Mouse (Mus musculus): ENCODE data around the gene Ubald2. TPM values are rescaled to one million over a fixed set of nuclear protein-coding genes. Genes with fewer than 3 reads are reported as not detected.

The Ubald2 gene
- polyA plus RNA-seq, 1 experiment = 443 TPM

DNA sequence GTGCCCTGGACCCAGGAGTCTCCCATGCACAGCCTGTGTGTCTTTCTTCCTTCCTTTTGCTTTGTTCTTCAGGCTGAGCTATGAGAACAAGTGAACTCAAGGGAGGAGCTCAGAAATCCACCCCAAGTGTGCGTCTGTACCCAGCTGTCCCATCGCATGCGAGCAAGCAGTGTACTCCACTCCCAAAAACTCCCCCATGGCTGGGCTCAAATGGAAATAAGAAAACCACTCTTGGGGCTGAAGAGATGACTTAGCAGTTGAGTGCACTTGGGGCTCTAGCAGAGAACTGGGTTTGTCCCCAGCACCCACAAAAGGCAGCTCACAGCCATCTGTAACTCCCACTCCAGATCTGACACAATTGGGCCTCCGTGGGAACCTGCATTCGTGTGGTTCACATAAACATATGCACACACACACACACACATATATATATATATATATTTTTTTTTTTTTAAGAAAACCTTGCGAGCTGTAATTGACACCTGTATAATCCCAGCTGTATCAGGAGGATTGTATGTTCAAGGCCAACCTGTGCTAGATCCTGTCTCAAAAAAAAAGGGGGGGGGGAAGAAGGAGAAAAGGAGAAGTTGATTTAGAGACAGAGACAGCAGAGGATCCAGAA lies 14.9 kb upstream of the Ubald2 start:
- no peak overlapping the region for H3K9ac ChIP-seq (ENCODE audit: low read depth, poor library complexity, severe bottlenecking)
- no peak for TF ChIP-seq CTCF (IDR thresholded peaks at IDR 0.05; ENCODE audit: low read depth, low read length)
- TF ChIP-seq POLR2A (IDR thresholded peaks at IDR 0.05; ENCODE audit: insufficient read depth, low read length) = no peak
- no peak for TF ChIP-seq EP300 (IDR thresholded peaks at IDR 0.05; ENCODE audit: insufficient read depth, low read depth, low read length)
- no peak overlapping the region for H3K27ac ChIP-seq (ENCODE audit: insufficient read depth, low read length)
- H3K9me3 ChIP-seq (replicated peaks; ENCODE audit: control insufficient read depth, insufficient read depth, low read length, poor library complexity, severe bottlenecking) = no peaks in the 10 kb centered on the region
- H3K4me3 ChIP-seq (ENCODE audit: low read depth, low read length) = no peak overlapping the region
- no peaks in the 10 kb centered on the region for H3K27me3 ChIP-seq (ENCODE audit: control insufficient read depth, insufficient read depth, low read length, poor library complexity, severe bottlenecking)
- H3K4me1 ChIP-seq (ENCODE audit: control insufficient read depth, insufficient read depth, low read length) = peaks cover 2% of the 10 kb centered on the region
- no peaks in the 10 kb centered on the region for H3K36me3 ChIP-seq (ENCODE audit: control insufficient read depth, insufficient read depth, low read length, poor library complexity, severe bottlenecking)

DNA sequence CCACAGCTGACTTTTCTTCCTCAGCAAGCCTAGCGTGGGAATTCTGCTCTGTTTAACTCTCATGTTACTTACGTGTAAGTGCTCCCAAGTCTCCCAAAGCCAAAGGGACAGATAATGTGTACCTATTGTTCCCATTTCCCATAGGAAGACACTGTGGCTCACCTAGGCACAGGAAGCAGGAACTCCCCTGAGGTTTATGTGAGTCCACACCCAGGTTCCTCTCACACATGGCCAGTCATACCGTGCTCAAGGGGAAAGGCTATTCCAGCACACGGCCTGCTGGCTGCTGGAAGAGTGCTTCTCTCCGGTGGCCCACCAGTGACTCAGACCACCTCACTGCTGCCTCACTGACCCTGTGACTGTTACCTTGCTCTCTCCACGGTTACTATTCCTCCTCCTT lies 12.8 kb upstream of the Ubald2 start:
- no peaks in the 10 kb centered on the region for H3K27me3 ChIP-seq (ENCODE audit: control insufficient read depth, insufficient read depth, low read length, poor library complexity, severe bottlenecking)
- H3K27ac ChIP-seq (ENCODE audit: insufficient read depth, low read length) = no peak overlapping the region
- H3K9me3 ChIP-seq (replicated peaks; ENCODE audit: control insufficient read depth, insufficient read depth, low read length, poor library complexity, severe bottlenecking) = no peaks in the 10 kb centered on the region
- no peaks in the 10 kb centered on the region for H3K36me3 ChIP-seq (ENCODE audit: control insufficient read depth, insufficient read depth, low read length, poor library complexity, severe bottlenecking)
- H3K9ac ChIP-seq (ENCODE audit: low read depth, poor library complexity, severe bottlenecking) = no peak overlapping the region
- no peak overlapping the region for H3K4me3 ChIP-seq (ENCODE audit: low read depth, low read length)
- TF ChIP-seq POLR2A (IDR thresholded peaks at IDR 0.05; ENCODE audit: insufficient read depth, low read length) = no peak
- no peak for TF ChIP-seq CTCF (IDR thresholded peaks at IDR 0.05; ENCODE audit: low read depth, low read length)
- no peak for TF ChIP-seq EP300 (IDR thresholded peaks at IDR 0.05; ENCODE audit: insufficient read depth, low read depth, low read length)
- H3K4me1 ChIP-seq (ENCODE audit: control insufficient read depth, insufficient read depth, low read length) = peaks cover 6% of the 10 kb centered on the region

DNA sequence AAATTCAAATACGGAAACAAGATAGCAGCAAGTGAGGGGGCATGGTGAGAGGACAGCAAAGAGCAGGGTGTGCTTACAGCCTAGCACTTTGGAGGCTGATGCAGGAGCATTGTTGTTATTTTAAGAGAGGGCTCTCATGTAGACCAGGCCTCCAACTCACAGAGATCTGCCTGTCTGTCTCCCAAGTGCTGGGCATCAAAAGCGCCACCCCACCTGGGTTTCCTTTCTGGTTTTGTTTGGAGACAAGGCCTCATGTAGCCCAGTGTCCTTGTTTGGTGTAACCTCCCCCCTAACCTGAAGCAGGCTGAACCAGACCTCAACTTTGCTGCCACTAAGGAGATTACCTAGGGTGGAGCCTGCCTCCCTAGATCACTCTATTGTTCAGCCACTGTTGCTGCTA lies 11.3 kb upstream of the Ubald2 start:
- Histone ChIP-seq H3K4me3 (ENCODE audit: low read depth, low read length) (no peak overlapping the region), H3K36me3 (ENCODE audit: control insufficient read depth, insufficient read depth, low read length, poor library complexity, severe bottlenecking) (no peaks in the 10 kb centered on the region), H3K9me3 (replicated peaks; ENCODE audit: control insufficient read depth, insufficient read depth, low read length, poor library complexity, severe bottlenecking) (no peaks in the 10 kb centered on the region), H3K27me3 (ENCODE audit: control insufficient read depth, insufficient read depth, low read length, poor library complexity, severe bottlenecking) (no peaks in the 10 kb centered on the region), H3K9ac (ENCODE audit: low read depth, poor library complexity, severe bottlenecking) (no peak overlapping the region), H3K27ac (ENCODE audit: insufficient read depth, low read length) (peak overlapping the region; percentile 41; the same call in 1 of the 2 replicates), H3K4me1 (ENCODE audit: control insufficient read depth, insufficient read depth, low read length) (peaks cover 6% of the 10 kb centered on the region)
- TF ChIP-seq EP300 (IDR thresholded peaks at IDR 0.05; ENCODE audit: insufficient read depth, low read depth, low read length) = 0 out of 2 replicates have a peak, but pooled peaks have one; percentile 38
- TF ChIP-seq POLR2A (IDR thresholded peaks at IDR 0.05; ENCODE audit: insufficient read depth, low read length) = no peak
- no peak for TF ChIP-seq CTCF (IDR thresholded peaks at IDR 0.05; ENCODE audit: low read depth, low read length)

DNA sequence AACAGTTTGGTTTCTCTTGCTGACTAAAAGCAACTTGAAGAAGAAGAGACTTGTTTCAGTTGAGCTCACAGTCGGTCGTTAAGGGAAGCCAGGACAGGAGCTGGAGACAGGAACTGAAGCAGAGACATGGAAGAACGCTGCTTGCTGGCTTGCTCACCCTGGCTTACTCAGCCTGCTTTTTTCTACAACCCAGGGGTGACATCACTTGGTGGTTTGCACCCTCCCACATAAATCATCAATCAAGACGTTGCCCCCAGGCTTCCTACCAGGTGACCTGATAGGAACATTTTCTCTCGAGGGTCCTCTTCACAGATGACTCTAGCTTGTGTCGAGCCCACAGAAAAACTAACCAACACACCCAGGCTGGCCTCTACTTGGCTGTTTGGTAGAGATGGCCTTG lies 10.7 kb upstream of the Ubald2 start:
- peak overlapping the region; percentile 47; the same call in 1 of the 2 replicates for H3K27ac ChIP-seq (ENCODE audit: insufficient read depth, low read length)
- H3K36me3 ChIP-seq (ENCODE audit: control insufficient read depth, insufficient read depth, low read length, poor library complexity, severe bottlenecking) = no peaks in the 10 kb centered on the region
- TF ChIP-seq CTCF (IDR thresholded peaks at IDR 0.05; ENCODE audit: low read depth, low read length) (no peak), POLR2A (IDR thresholded peaks at IDR 0.05; ENCODE audit: insufficient read depth, low read length) (no peak), EP300 (IDR thresholded peaks at IDR 0.05; ENCODE audit: insufficient read depth, low read depth, low read length) (no peak)

DNA sequence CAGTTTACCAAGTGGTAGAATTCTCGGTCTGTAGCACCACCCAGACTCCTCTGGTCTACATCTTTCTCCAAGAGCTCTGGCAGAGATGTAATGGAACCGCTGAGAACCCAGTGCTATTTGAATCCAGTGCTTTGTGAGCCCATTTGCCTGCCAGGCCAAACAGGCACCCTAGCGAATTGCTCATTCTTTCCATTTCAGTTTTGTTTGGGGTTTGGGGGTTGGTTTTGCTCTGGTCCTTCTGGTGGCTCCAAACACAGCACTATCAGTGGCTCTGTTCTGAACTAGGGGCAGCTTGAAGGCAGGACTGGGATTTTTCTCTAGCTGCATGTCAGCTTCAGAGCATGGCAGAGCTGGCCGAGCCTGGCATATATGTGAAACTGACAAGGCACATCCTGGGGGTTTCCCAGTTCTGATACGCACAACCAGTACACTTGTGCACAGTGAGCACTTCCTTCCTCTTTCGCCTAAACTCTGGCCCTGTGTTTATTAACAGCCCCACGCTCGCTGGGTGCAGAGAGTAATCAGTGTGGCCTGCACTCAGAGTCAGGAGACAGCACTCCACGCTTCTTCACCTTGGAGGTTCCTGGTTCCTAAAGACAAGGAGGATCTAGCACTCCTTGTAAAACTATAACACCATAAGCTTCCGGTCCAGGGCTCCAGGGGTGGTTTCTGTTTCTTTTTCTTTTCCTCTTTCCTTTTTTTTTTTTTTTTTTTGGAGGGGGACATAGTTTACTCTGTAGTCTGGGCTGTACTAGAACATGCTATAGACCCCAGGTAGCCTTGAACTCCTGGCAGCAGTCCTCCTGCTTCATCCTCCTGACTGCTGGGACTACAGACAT lies 9.9 kb upstream of the Ubald2 start:
- H3K9ac ChIP-seq (ENCODE audit: low read depth, poor library complexity, severe bottlenecking) = no peak overlapping the region
- H3K4me3 ChIP-seq (ENCODE audit: low read depth, low read length) = no peak overlapping the region
- peaks cover 6% of the 10 kb centered on the region for H3K4me1 ChIP-seq (ENCODE audit: control insufficient read depth, insufficient read depth, low read length)
- H3K36me3 ChIP-seq (ENCODE audit: control insufficient read depth, insufficient read depth, low read length, poor library complexity, severe bottlenecking) = no peaks in the 10 kb centered on the region
- 0 out of 2 replicates have a peak overlapping the region, but pooled peaks have one; percentile 2 for H3K27ac ChIP-seq (ENCODE audit: insufficient read depth, low read length)
- H3K9me3 ChIP-seq (replicated peaks; ENCODE audit: control insufficient read depth, insufficient read depth, low read length, poor library complexity, severe bottlenecking) = no peaks in the 10 kb centered on the region
- TF ChIP-seq CTCF (IDR thresholded peaks at IDR 0.05; ENCODE audit: low read depth, low read length) (no peak), POLR2A (IDR thresholded peaks at IDR 0.05; ENCODE audit: insufficient read depth, low read length) (no peak), EP300 (IDR thresholded peaks at IDR 0.05; ENCODE audit: insufficient read depth, low read depth, low read length) (no peak)
- H3K27me3 ChIP-seq (ENCODE audit: control insufficient read depth, insufficient read depth, low read length, poor library complexity, severe bottlenecking) = no peaks in the 10 kb centered on the region

More for the DNA sequence above, 10.7 kb upstream of the Ubald2 start:
- Histone ChIP-seq H3K27me3 (ENCODE audit: control insufficient read depth, insufficient read depth, low read length, poor library complexity, severe bottlenecking) (no peaks in the 10 kb centered on the region), H3K9me3 (replicated peaks; ENCODE audit: control insufficient read depth, insufficient read depth, low read length, poor library complexity, severe bottlenecking) (no peaks in the 10 kb centered on the region), H3K4me3 (ENCODE audit: low read depth, low read length) (no peak overlapping the region), H3K9ac (ENCODE audit: low read depth, poor library complexity, severe bottlenecking) (no peak overlapping the region), H3K4me1 (ENCODE audit: control insufficient read depth, insufficient read depth, low read length) (peaks cover 7% of the 10 kb centered on the region)
